In genomic region chr15:81535881-81536351, GRCm38 (mm10) we compare ENCODE assay signal across 8 mouse cellular contexts. TPM values are rescaled to one million over a fixed set of nuclear protein-coding genes. Genes with fewer than 3 reads are reported as not detected.
DNase-seq lines count a peak whose midpoint lies in the region; ATAC-seq lines count a peak whose summit lies in the region.

No protein-coding gene starts in this region.

- 46% methylated on average over 9 of the region's 9 CpGs for WGBS in embryonic facial prominence, embryonic 11.5 days
- 41% methylated on average over 9 of the region's 9 CpGs for WGBS in embryonic facial prominence, embryonic 10.5 days
- 7% methylated on average over 9 of the region's 9 CpGs for WGBS in forebrain, embryonic 14.5 days
- WGBS in liver, embryonic 11.5 days: 62% methylated on average over 9 of the region's 9 CpGs

- H3K9ac ChIP-seq in embryonic facial prominence, embryonic 11.5 days (replicated peaks; ENCODE audit: low read length): no peak overlapping the region
- peak overlapping the region; percentile 21; the same call in 1 of the 2 replicates for H3K9ac ChIP-seq in forebrain, embryonic 14.5 days (ENCODE audit: low read length)
- H3K9ac ChIP-seq in liver, embryonic 11.5 days (ENCODE audit: low read depth, low read length): no peak overlapping the region

- H3K9me3 ChIP-seq in embryonic facial prominence, embryonic 11.5 days (replicated peaks; ENCODE audit: control insufficient read depth, low read length): no peaks in the 10 kb centered on the region
- no peaks in the 10 kb centered on the region for H3K9me3 ChIP-seq in embryonic facial prominence, embryonic 10.5 days
- no peaks in the 10 kb centered on the region for H3K9me3 ChIP-seq in forebrain, embryonic 14.5 days (replicated peaks; ENCODE audit: control insufficient read depth, low read length)
- no peaks in the 10 kb centered on the region for H3K9me3 ChIP-seq in liver, embryonic 11.5 days (ENCODE audit: control insufficient read depth, low read length)

- H3K36me3 ChIP-seq in embryonic facial prominence, embryonic 11.5 days (replicated peaks; ENCODE audit: control insufficient read depth, insufficient read depth, low read depth, low read length): no peaks in the 10 kb centered on the region
- no peaks in the 10 kb centered on the region for H3K36me3 ChIP-seq in embryonic facial prominence, embryonic 10.5 days (replicated peaks)
- no peaks in the 10 kb centered on the region for H3K36me3 ChIP-seq in forebrain, embryonic 14.5 days (ENCODE audit: control insufficient read depth, insufficient read depth, low read length)
- no peaks in the 10 kb centered on the region for H3K36me3 ChIP-seq in liver, embryonic 11.5 days (ENCODE audit: control insufficient read depth, insufficient read depth, low read length)

- peak; percentile 40 for DNase-seq in embryonic facial prominence, embryonic 11.5 days (ENCODE audit: low spot score)
- DNase-seq in embryonic facial prominence, embryonic 10.5 days (ENCODE audit: low spot score): no peak
- DNase-seq in forebrain, embryonic 14.5 days (ENCODE audit: low spot score): peak; percentile 73
- DNase-seq in layer of hippocampus, postnatal 14 days (ENCODE audit: low spot score in 2 of 2): peak; percentile 14 to 44
- no peak for DNase-seq in liver, embryonic 11.5 days (ENCODE audit: low spot score)
- DNase-seq in adrenal gland, postnatal 36 days: no peak
- no peak for DNase-seq in liver

- ATAC-seq in embryonic facial prominence, embryonic 11.5 days (replicated peaks; ENCODE audit: insufficient number of reproducible peaks, low FRiP score, low TSS enrichment, low read depth): no peak
- ATAC-seq in forebrain, embryonic 14.5 days: peak; percentile 67
- 0 out of 2 replicates have a peak, but pooled peaks have one; percentile 23 for ATAC-seq in neutrophil, adult 5-6 weeks (ENCODE audit: extremely low read depth, insufficient number of reproducible peaks, low FRiP score, poor library complexity, severe bottlenecking)
- ATAC-seq in liver, embryonic 11.5 days (replicated peaks; ENCODE audit: low FRiP score): no peak

- H3K4me2 ChIP-seq in embryonic facial prominence, embryonic 11.5 days (ENCODE audit: low read depth, low read length): no peak overlapping the region
- no peak overlapping the region for H3K4me2 ChIP-seq in forebrain, embryonic 14.5 days (ENCODE audit: low read length)
- no peak overlapping the region for H3K4me2 ChIP-seq in liver, embryonic 11.5 days

- H3K27me3 ChIP-seq in embryonic facial prominence, embryonic 11.5 days (ENCODE audit: control insufficient read depth, insufficient read depth, low read length): no peaks in the 10 kb centered on the region
- no peaks in the 10 kb centered on the region for H3K27me3 ChIP-seq in embryonic facial prominence, embryonic 10.5 days (replicated peaks; ENCODE audit: low read depth, poor library complexity, severe bottlenecking)
- H3K27me3 ChIP-seq in forebrain, embryonic 14.5 days (replicated peaks; ENCODE audit: control insufficient read depth, insufficient read depth, low read length): no peaks in the 10 kb centered on the region
- H3K27me3 ChIP-seq in liver, embryonic 11.5 days (replicated peaks; ENCODE audit: control insufficient read depth, insufficient read depth, low read length): no peaks in the 10 kb centered on the region

- H3K27ac ChIP-seq in embryonic facial prominence, embryonic 11.5 days (replicated peaks; ENCODE audit: low read depth, low read length): no peak overlapping the region
- H3K27ac ChIP-seq in embryonic facial prominence, embryonic 10.5 days (replicated peaks): no peak overlapping the region
- H3K27ac ChIP-seq in forebrain, embryonic 14.5 days (ENCODE audit: low read depth, low read length): no peak overlapping the region
- no peak overlapping the region for H3K27ac ChIP-seq in liver, embryonic 11.5 days (ENCODE audit: low read depth, low read length)

- H3K4me1 ChIP-seq in embryonic facial prominence, embryonic 11.5 days (ENCODE audit: control insufficient read depth, insufficient read depth, low read length): no peaks in the 10 kb centered on the region
- H3K4me1 ChIP-seq in embryonic facial prominence, embryonic 10.5 days: no peaks in the 10 kb centered on the region
- peaks cover 2% of the 10 kb centered on the region; the same call in 1 of the 2 replicates for H3K4me1 ChIP-seq in forebrain, embryonic 14.5 days (ENCODE audit: control insufficient read depth, insufficient read depth, low read length)
- peaks cover 13% of the 10 kb centered on the region for H3K4me1 ChIP-seq in liver, embryonic 11.5 days (replicated peaks; ENCODE audit: control insufficient read depth, insufficient read depth, low read length)

- H3K4me3 ChIP-seq in embryonic facial prominence, embryonic 11.5 days (ENCODE audit: low read depth, low read length): no peak overlapping the region
- H3K4me3 ChIP-seq in embryonic facial prominence, embryonic 10.5 days: no peak overlapping the region
- H3K4me3 ChIP-seq in forebrain, embryonic 14.5 days (ENCODE audit: low read depth, low read length): no peak overlapping the region
- no peak overlapping the region for H3K4me3 ChIP-seq in liver, embryonic 11.5 days (ENCODE audit: low read depth, low read length)

RNA-seq across cellular contexts. Expression of gene Ep300, which starts 49.2 kb away (rescaled TPM):
- 24.5 and 25.0 TPM in 2 replicates for polyA plus RNA-seq in embryonic facial prominence, embryonic 11.5 days (2014; fragmentation: Nextera tagmentation; extraction: Ambion mirVana)
- 20.5 and 20.6 TPM in 2 replicates for polyA plus RNA-seq in embryonic facial prominence, embryonic 10.5 days (2016; fragmentation: Nextera tagmentation; extraction: Ambion mirVana)
- polyA plus RNA-seq in forebrain, embryonic 14.5 days (2014; fragmentation: Nextera tagmentation; extraction: Ambion mirVana): 14.2 and 19.5 TPM in 2 replicates
- 10 to 100 TPM; 58.7 to 62.8 TPM for total RNA-seq in layer of hippocampus, postnatal 14 days (2021)
- 150 and 164 TPM in 2 replicates for total RNA-seq in neutrophil, adult 5-6 weeks (2017)
- polyA plus RNA-seq in liver, embryonic 11.5 days (2014; fragmentation: Nextera tagmentation; extraction: Ambion mirVana): 18.1 and 22.9 TPM in 2 replicates
- 10 to 100 TPM; 69.0 to 69.7 TPM for total RNA-seq in adrenal gland, postnatal 36 days (2021)

Comparison
In these comparisons a context has a peak if more than half of its experiments do, and no peak if none do; other contexts are left out.
1. DNase-seq: peak in embryonic facial prominence, embryonic 11.5 days (single experiment), forebrain, embryonic 14.5 days (single experiment) and layer of hippocampus, postnatal 14 days (2 of 2); none in embryonic facial prominence, embryonic 10.5 days (single experiment), liver, embryonic 11.5 days (single experiment), adrenal gland, postnatal 36 days (0 of 2) and liver (single experiment).
2. ATAC-seq: peak in forebrain, embryonic 14.5 days (single experiment) and neutrophil, adult 5-6 weeks (single experiment); none in embryonic facial prominence, embryonic 11.5 days (single experiment) and liver, embryonic 11.5 days (single experiment).